Mouse (Mus musculus) splenic B cell, adult 2 months (primary cell): ENCODE results near the gene 6430548M08Rik.
A peak's percentile ranks its signal among the peaks of the same experiment; 100 is the strongest.

Source experiments
- DNase-seq: peaks from one replicate; pipeline ENCODE4 v3.0.0-alpha.2; 2011; ENCODE audit warnings: low read depth, low spot score
- H3K27me3 ChIP-seq: 2 replicates; pipeline ENCODE4 v1.6.1; 2012; ENCODE audit warnings: mild to moderate bottlenecking, low read length, moderate library complexity, mixed read lengths; ENCODE audit not compliant: control insufficient read depth, poor library complexity, insufficient read depth, severe bottlenecking
- H3K36me3 ChIP-seq: 2 replicates; pipeline ENCODE4 v1.6.1; 2012; ENCODE audit warnings: mild to moderate bottlenecking, low read length, moderate library complexity, mixed read lengths; ENCODE audit not compliant: control insufficient read depth, poor library complexity, insufficient read depth, severe bottlenecking

6430548M08Rik gene

DNA sequence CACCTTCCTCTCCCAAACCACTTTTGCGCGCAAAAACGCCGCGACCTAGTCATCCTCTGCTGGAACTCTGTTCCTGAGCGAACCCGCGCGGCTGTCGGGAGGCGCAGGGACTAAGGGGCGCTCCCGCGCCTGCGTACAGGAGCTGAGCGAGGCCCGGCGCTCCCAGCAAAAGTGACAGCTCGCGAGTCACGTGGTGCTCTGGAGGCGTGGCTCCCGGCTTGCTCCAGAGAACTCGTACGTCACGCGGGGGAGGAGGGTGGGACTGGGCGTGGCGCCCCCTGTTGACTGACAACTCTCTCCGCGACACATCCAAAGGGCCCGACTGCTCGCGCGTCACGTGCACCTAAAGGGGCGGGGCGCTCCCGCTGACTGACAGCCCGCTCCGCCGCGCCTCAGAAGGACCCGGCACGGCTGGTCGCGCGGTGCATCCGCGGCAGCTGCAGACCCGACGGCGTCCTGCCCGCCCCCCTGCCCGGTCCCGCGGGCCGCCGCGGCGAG is at the start of gene 6430548M08Rik:
Gene 6430548M08Rik, plus strand, starts transcription at position 395 of the 498 bp plus-strand sequence.
- H3K36me3 ChIP-seq = no peaks in the 10 kb centered on the region
- peaks cover 3% of the 10 kb centered on the region; the same call in 1 of the 2 replicates for H3K27me3 ChIP-seq
- peak; percentile 100 for DNase-seq

- no peak for DNase-seq
- Histone ChIP-seq H3K27me3 (no peaks in the 10 kb centered on the region), H3K36me3 (no peaks in the 10 kb centered on the region)
Measured at GRCm38 (mm10) chr8:120065611-120066010, 48.3 kb upstream of the 6430548M08Rik start.

GRCm38 (mm10) chr8:120066226-120066625 is 47.7 kb upstream of the 6430548M08Rik start:
- Histone ChIP-seq H3K36me3 (no peaks in the 10 kb centered on the region), H3K27me3 (no peaks in the 10 kb centered on the region)
- no peak for DNase-seq

- no peaks in the 10 kb centered on the region for H3K36me3 ChIP-seq
Measured at GRCm38 (mm10) chr8:120067936-120068668, 45.9 kb upstream of the 6430548M08Rik start.

DNA sequence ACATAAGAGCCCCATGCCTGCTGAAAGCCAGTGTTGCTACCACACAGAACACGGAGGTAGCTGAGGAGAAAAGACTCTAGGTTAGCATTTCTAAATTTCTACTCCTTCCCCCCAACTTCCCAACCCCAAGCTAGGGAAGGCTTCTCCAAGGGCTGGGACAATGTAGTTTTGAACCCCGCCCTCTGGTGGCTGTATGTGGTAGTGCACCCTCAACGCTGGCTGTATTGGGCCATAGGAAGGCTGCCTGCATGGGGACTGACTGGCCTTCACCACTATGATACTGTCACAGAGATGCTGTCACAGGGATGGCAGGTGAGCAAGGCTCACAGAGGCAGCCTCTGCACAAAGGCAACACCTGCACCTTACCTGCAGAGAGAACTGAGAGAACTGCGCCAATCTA is 42.3 kb upstream of the 6430548M08Rik start:
- DNase-seq = peak; percentile 74
- Histone ChIP-seq H3K27me3 (no peaks in the 10 kb centered on the region), H3K36me3 (no peaks in the 10 kb centered on the region)

More at GRCm38 (mm10) chr8:120067936-120068668, 45.9 kb upstream of the 6430548M08Rik start:
- DNase-seq = no peak
- H3K27me3 ChIP-seq = no peaks in the 10 kb centered on the region

GRCm38 (mm10) chr8:120072259-120072658 is 41.7 kb upstream of the 6430548M08Rik start:
- DNase-seq = no peak
- Histone ChIP-seq H3K27me3 (no peaks in the 10 kb centered on the region), H3K36me3 (no peaks in the 10 kb centered on the region)

GRCm38 (mm10) chr8:120072827-120073226 is 41.1 kb upstream of the 6430548M08Rik start:
- Histone ChIP-seq H3K36me3 (no peaks in the 10 kb centered on the region), H3K27me3 (no peaks in the 10 kb centered on the region)
- DNase-seq = no peak

DNA sequence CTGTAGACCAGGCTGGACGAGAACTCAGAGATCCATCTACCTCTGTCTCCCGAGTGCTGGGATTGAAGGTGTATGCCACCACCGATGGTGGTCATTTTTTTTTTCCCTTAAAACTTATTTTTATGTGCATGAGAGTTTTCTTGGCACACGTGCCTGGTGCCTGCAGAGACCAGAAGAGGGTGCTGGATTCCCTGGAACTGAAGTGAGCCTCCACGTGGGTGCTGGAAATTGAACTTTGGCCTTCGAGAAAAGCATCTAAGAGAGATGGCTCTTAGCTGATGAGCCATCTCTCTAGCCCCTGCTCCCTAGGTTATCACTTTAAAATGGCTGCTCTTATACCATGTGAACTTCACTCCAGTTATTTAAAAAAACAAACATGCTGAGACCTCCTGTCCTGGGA is 39.4 kb upstream of the 6430548M08Rik start:
- no peak for DNase-seq
- H3K27me3 ChIP-seq = no peaks in the 10 kb centered on the region
- no peaks in the 10 kb centered on the region for H3K36me3 ChIP-seq

DNA sequence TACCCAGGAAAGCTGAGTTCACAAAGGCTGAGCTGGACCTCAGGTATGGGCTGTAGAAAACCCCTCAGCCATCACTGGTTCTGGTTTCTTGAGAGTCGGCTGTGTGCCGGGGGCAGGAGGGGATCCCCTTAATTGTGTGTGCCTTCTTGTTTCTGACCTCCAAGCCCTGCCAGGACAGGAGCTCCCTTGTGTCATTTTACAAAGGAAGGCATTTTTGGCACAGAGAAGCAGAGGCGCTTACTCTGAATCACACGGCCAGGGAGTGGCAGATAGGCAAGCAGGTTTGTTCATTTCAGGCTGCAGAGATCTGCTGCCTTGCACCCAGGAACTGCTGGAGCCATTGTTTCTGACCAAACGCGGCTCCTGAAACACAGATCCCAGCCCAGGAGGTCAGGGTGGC is 38.6 kb upstream of the 6430548M08Rik start:
- H3K36me3 ChIP-seq = no peaks in the 10 kb centered on the region
- no peak for DNase-seq
- no peaks in the 10 kb centered on the region for H3K27me3 ChIP-seq

DNA sequence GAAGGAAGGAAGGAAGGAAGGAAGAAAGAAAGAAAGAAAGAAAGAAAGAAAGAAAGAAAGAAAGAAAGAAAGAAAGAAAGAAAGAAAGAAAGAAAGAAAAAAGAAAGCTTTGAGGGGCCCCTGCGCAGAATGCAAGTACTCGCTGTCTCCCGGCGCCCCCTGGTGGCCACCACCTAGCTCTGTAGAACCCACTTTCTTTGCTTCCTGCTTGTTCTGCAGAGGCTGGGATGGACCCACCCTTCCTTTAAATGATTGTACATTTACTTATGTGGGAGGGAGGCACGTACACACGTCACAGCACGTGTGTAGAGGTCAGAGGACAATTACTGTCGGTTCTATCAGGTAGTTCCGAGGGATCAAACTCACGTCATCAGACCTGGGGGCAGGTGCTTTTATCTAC is 35.9 kb upstream of the 6430548M08Rik start:
- Histone ChIP-seq H3K27me3 (no peaks in the 10 kb centered on the region), H3K36me3 (no peaks in the 10 kb centered on the region; the same call in 1 of the 2 replicates)
- DNase-seq = peak; percentile 81

GRCm38 (mm10) chr8:120079361-120079760 is 34.6 kb upstream of the 6430548M08Rik start:
- H3K27me3 ChIP-seq = no peaks in the 10 kb centered on the region
- peaks cover 2% of the 10 kb centered on the region; the same call in 1 of the 2 replicates for H3K36me3 ChIP-seq
- DNase-seq = no peak

- Histone ChIP-seq H3K36me3 (peaks cover 10% of the 10 kb centered on the region), H3K27me3 (no peaks in the 10 kb centered on the region)
- DNase-seq = no peak
Measured at GRCm38 (mm10) chr8:120083261-120083660, 30.7 kb upstream of the 6430548M08Rik start.

GRCm38 (mm10) chr8:120084783-120085182 is 29.2 kb upstream of the 6430548M08Rik start:
- Histone ChIP-seq H3K36me3 (peaks cover 10% of the 10 kb centered on the region), H3K27me3 (no peaks in the 10 kb centered on the region)
- no peak for DNase-seq

GRCm38 (mm10) chr8:120089511-120089910 is 24.4 kb upstream of the 6430548M08Rik start:
- no peak for DNase-seq
- no peaks in the 10 kb centered on the region for H3K27me3 ChIP-seq
- H3K36me3 ChIP-seq = peaks cover 9% of the 10 kb centered on the region

GRCm38 (mm10) chr8:120091032-120091431 is 22.9 kb upstream of the 6430548M08Rik start:
- H3K27me3 ChIP-seq = no peaks in the 10 kb centered on the region
- no peak for DNase-seq

More at GRCm38 (mm10) chr8:120091032-120091431, 22.9 kb upstream of the 6430548M08Rik start:
- H3K36me3 ChIP-seq = peaks cover 7% of the 10 kb centered on the region; the same call in 1 of the 2 replicates
